Mouse (Mus musculus): Measurements from ENCODE around the gene Ddx1.
"Not testable (repeated sequence)": the region's sequence is repeated elsewhere in the genome, so short reads cannot be mapped to it uniquely, and the experiment has no call there.

Gene Ddx1

DNA sequence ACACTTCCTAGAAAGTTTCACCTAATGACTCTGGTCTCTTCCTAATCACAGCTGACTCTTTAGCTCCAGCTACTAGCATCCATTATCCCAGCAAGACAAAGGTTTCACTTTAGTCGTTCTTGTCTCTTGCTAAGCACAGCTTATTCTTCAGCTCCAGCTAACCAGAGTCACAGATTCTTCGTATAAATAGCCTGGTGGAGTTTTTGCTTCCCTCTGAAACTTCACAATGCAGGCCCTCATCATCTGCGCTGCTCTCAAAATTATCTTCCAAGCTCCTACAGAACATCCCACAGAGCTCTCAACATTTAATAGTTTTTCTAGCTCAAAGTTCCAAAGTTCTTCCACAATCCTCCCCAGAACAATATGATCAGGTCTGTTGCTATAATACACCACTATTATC, 43.3 kb downstream of the Ddx1 start:
- no peak for DNase-seq (ENCODE audit: low spot score in 2 of 2)

DNA sequence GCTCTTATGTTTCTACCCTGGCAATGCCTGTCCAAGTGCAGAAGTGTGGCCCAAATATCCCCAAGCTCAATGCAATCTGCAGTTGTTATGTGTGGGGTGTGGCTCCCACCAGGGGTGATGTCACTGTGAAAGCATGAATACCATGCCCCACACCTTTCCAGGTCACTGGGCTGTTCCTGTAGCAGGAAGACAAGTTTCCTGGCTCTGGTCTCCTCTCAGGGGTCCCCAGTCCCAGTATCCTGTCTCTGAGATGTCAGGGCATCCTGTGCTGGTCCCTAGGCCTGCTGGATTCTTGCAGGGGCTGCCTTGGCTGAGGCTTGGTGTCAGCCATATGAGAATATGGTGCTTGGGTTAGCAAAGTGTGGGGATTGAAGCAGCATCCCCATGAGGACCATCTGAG, 46.7 kb downstream of the Ddx1 start:
- no peak for DNase-seq (ENCODE audit: low spot score in 2 of 2)

DNA sequence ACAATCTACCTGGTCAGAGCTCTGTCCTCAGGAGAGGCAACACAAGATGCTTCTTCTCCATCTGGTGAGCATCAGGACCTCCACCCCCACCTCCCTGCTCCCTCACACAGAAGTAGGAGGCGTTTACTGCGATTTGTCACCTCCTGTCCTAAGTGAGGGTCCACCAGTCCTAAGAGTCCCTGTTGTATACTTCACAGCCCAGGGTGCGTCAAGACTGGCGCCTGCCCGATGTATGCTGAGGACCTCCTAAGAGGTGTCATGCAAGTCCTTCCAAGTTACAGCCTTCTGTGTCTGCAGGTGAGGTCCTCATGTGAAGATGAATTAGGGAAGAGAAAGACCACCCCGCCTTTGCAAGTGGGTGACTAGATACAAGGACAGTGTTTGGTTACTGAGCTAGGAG, 48.4 kb downstream of the Ddx1 start:
- DNase-seq (ENCODE audit: low spot score in 2 of 2) = no peak

GRCm38 (mm10) chr12:13199338-13200301, 49.4 kb downstream of the Ddx1 start:
- DNase-seq (ENCODE audit: low spot score in 2 of 2) = no peak

- no peak for DNase-seq (ENCODE audit: low spot score in 2 of 2)
Measured at GRCm38 (mm10) chr12:13198157-13198556, 50.9 kb downstream of the Ddx1 start.

DNA sequence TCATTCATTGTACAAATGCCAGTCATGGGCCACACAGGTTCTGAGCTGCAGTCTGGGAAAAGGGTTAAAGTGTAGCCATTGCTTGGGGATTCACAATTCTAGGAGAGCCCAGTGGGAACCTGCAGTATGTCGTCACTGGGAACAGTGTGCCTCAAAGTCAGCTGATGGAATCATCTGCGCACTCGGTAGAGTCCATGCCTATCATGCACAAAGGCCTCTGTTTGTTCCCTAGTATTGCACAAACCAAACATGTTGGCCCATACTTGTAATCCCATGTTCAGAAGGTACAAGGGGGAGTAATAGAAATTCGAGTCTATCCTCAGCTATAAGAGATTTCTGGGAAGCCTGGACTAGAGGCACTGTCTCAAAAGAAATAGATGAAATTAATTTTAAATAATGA, 52.9 kb downstream of the Ddx1 start:
- no peak for DNase-seq (ENCODE audit: low spot score in 2 of 2)

- DNase-seq (ENCODE audit: low spot score in 2 of 2) = no peak
Measured at GRCm38 (mm10) chr12:13195506-13195905, 53.5 kb downstream of the Ddx1 start.

- DNase-seq (ENCODE audit: low spot score in 2 of 2) = no peak
Measured at GRCm38 (mm10) chr12:13188059-13188700, 60.8 kb downstream of the Ddx1 start.

DNA sequence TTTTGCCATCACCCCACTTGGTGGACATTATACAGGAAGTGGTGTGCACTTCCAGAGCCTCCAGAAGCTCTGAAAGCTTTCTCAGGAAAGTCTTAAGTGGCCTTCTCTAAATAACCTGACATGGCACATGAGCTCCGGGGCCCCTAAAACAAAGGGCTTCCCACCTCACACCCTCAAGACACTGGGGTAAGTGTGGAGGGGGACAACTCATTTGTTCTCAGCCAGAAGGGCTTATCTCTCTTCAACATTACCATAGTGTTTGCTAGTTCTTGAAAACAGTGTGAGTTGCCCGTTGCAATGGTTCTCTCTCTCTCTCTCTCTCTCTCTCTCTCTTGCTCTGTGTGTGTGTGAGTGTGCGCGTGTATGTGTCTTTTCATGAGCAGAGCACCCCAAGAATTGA, 62.8 kb downstream of the Ddx1 start:
- DNase-seq (ENCODE audit: low spot score in 2 of 2) = no peak

GRCm38 (mm10) chr12:13184873-13185361, 64.1 kb downstream of the Ddx1 start:
- no peak for DNase-seq (ENCODE audit: low spot score in 2 of 2)

DNA sequence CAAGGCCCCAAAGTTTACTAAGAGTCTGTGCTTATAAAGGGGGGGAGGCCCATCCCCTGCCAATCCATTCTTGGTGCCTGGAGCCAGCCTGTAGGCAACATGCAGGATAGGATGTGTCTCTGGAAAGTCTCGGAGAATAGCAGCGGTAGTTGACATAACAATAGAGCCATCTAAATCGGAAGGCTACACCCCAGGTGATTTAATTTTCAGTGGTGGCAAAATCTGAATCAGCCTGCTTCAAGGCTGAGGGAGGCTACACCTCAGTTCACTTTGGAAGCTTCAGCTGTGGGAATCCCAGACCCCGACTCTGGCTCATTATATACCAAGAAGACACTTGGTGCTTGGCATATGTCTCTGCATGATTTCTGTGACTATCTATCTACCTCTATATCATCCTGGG, 64.9 kb downstream of the Ddx1 start:
- not testable (repeated sequence) for DNase-seq (ENCODE audit: low spot score in 2 of 2)

- no peak for DNase-seq (ENCODE audit: low spot score in 2 of 2)
Measured at GRCm38 (mm10) chr12:13182220-13182619, 66.8 kb downstream of the Ddx1 start.

DNA sequence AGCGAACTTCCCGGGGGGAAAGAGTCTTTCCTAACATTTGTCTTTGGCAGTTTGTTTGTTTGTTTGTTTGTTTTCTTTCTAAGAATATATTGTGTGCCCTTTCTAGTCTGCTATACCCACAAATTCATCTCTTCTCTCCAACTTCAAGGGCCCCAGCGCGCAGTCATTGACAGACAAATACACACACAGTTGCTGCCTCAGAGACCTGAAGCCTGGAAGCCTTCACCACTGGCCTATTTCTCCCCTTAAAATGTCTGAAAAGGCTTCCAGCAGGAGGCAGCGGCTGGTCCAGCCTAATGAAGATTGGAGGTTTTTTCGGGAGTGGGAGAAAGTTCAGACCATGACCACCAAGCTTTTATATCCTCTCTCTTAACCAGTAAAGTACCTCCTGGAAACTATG, 67.3 kb downstream of the Ddx1 start:
- DNase-seq (ENCODE audit: low spot score in 2 of 2) = no peak

DNA sequence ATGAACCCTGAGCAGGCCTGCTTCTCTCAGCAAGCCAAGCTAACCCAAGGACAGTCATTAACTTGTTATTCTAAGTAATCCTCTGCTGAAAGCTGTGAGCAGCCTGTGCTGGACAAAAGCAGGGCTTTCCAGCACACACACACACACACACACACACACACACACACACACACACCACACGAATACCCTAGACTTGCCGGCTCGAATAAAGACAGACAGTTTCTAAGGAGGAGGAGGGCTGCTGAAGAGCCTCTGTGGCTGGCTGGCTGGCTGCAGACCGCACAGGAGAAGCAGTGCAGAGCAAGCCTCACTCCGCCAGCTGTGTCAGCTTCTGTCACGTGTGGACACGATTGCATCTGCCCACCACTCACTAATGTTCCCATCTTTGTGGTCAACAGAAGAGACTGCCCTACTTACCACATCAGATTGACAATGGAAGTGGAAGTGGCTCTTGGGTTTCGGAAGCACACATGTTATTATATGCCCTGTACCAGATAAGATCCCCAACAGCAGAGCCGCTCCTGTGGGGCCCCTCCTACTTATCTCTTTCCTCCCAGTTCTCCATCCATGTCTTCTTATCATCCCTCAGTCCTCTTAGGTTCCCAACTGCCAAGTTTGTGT, 68.2 kb downstream of the Ddx1 start:
- no peak for DNase-seq (ENCODE audit: low spot score in 2 of 2)

GRCm38 (mm10) chr12:13180332-13180714, 68.7 kb downstream of the Ddx1 start:
- DNase-seq (ENCODE audit: low spot score in 2 of 2) = no peak

- DNase-seq (ENCODE audit: low spot score in 2 of 2) = no peak
Measured at GRCm38 (mm10) chr12:13177606-13178005, 71.4 kb downstream of the Ddx1 start.

- DNase-seq (ENCODE audit: low spot score in 2 of 2) = no peak
Measured at GRCm38 (mm10) chr12:13176927-13177326, 72.1 kb downstream of the Ddx1 start.

DNA sequence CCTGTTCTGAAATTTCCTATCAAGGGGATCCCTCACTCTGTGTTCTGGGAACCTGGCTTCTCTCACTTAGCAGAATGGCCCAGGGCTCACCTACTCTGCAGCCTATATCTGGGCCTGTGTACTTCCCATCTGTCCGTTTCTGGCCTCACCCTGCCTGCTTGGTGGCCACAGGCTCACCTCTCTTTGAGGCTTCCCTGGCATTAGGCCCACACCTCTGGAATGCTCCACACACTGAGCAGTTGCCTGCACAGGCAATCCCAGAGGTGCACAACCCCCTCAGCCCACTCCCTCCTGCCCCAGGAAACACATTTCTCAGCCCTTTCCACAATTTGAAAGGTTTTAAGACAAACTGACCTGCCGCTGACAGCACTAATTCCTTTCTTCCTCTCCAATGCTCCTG, 72.9 kb downstream of the Ddx1 start:
- no peak for DNase-seq (ENCODE audit: low spot score in 2 of 2)

- DNase-seq (ENCODE audit: low spot score in 2 of 2) = no peak
Measured at GRCm38 (mm10) chr12:13174022-13174421, 75.0 kb downstream of the Ddx1 start.

- DNase-seq (ENCODE audit: low spot score in 2 of 2) = no peak
Measured at GRCm38 (mm10) chr12:13168073-13168472, 80.9 kb downstream of the Ddx1 start.

GRCm38 (mm10) chr12:13167116-13167515, 81.9 kb downstream of the Ddx1 start:
- DNase-seq (ENCODE audit: low spot score in 2 of 2) = no peak

Data from cerebellum, postnatal 4 days (tissue).